Mouse (Mus musculus): Measurements from ENCODE around the gene Vash2. TPM values are rescaled to one million over a fixed set of nuclear protein-coding genes. Genes with fewer than 3 reads are reported as not detected.

Vash2 gene
- polyA plus RNA-seq, 1 experiment from 2014 or later, result 3.9 TPM

- 75% methylated on average over 1 of the region's 1 CpGs for WGBS
- no peak for TF ChIP-seq CTCF (IDR thresholded peaks at IDR 0.05; ENCODE audit: low read depth)
Measured at GRCm38 (mm10) chr1:190980470-190980869, 1.4 kb upstream of the Vash2 start.

DNA sequence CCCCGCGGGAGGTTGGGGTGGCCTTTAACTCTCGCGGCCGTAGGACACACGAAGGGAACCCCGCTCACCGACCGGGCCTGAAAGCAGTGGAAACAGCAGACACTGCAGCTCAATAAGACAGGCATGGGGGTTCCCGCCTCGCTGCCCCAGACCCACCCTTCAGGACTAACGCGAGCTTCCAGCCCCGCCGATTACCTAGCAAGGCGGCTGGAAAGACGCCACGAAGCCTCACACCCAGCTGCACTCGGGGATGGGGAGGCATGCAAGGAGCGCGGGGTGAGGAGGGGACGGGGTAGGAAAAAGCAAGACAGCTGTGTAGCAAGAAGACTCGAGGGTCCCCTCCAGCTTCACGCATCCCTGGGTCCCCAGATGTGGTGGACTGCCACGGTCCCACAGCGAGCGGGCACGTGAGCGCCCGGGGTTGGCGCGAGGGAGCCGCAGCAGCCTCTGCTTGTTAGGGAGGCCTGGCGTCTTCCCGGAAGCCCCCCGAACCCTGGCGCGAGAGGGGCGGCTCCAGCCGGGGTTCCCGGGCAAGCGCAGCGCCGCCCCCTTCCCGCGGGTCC, 504 bp downstream of the Vash2 start:
- TF ChIP-seq CTCF (IDR thresholded peaks at IDR 0.05; ENCODE audit: low read depth), result no peak
- WGBS, result under 1% methylated on average over 45 of the region's 46 CpGs
- Histone ChIP-seq H3K4me1 (replicated peaks; ENCODE audit: control insufficient read depth, insufficient read depth, low read length) (peaks cover 16% of the 10 kb centered on the region; the same call in 1 of the 2 replicates), H3K9me3 (ENCODE audit: control insufficient read depth) (no peaks in the 10 kb centered on the region), H3K36me3 (ENCODE audit: control insufficient read depth, insufficient read depth) (no peaks in the 10 kb centered on the region), H3K9ac (ENCODE audit: low read depth, low read length) (peak overlapping the region; percentile 59), H3K27ac (ENCODE audit: low read depth, low read length) (peak overlapping the region; percentile 64), H3K4me2 (replicated peaks; ENCODE audit: low read depth) (peak overlapping the region; percentile 88), H3K27me3 (replicated peaks; ENCODE audit: control insufficient read depth, insufficient read depth, low read length) (peaks cover 4% of the 10 kb centered on the region), H3K4me3 (ENCODE audit: low read depth, low read length) (peak overlapping the region; percentile 57)
- peak; percentile 50 for ATAC-seq

More at GRCm38 (mm10) chr1:190980470-190980869, 1.4 kb upstream of the Vash2 start:
- no peaks in the 10 kb centered on the region for H3K36me3 ChIP-seq (ENCODE audit: control insufficient read depth, insufficient read depth)
- H3K9me3 ChIP-seq (ENCODE audit: control insufficient read depth), result no peaks in the 10 kb centered on the region
- H3K4me3 ChIP-seq (ENCODE audit: low read depth, low read length), result no peak overlapping the region
- H3K27ac ChIP-seq (ENCODE audit: low read depth, low read length), result no peak overlapping the region
- no peak overlapping the region for H3K9ac ChIP-seq (ENCODE audit: low read depth, low read length)
- H3K27me3 ChIP-seq (replicated peaks; ENCODE audit: control insufficient read depth, insufficient read depth, low read length), result peaks cover 4% of the 10 kb centered on the region
- ATAC-seq, result no peak
- H3K4me2 ChIP-seq (replicated peaks; ENCODE audit: low read depth), result no peak overlapping the region
- peaks cover 16% of the 10 kb centered on the region; the same call in 1 of the 2 replicates for H3K4me1 ChIP-seq (replicated peaks; ENCODE audit: control insufficient read depth, insufficient read depth, low read length)

- Histone ChIP-seq H3K9ac (ENCODE audit: low read depth, low read length) (peak overlapping the region; percentile 59), H3K4me3 (ENCODE audit: low read depth, low read length) (peak overlapping the region; percentile 57), H3K4me2 (replicated peaks; ENCODE audit: low read depth) (peak overlapping the region; percentile 88), H3K27ac (ENCODE audit: low read depth, low read length) (no peak overlapping the region), H3K36me3 (ENCODE audit: control insufficient read depth, insufficient read depth) (no peaks in the 10 kb centered on the region), H3K27me3 (replicated peaks; ENCODE audit: control insufficient read depth, insufficient read depth, low read length) (peaks cover 4% of the 10 kb centered on the region), H3K9me3 (ENCODE audit: control insufficient read depth) (no peaks in the 10 kb centered on the region), H3K4me1 (replicated peaks; ENCODE audit: control insufficient read depth, insufficient read depth, low read length) (peaks cover 16% of the 10 kb centered on the region; the same call in 1 of the 2 replicates)
- no peak for TF ChIP-seq CTCF (IDR thresholded peaks at IDR 0.05; ENCODE audit: low read depth)
- 5% methylated on average over 22 of the region's 22 CpGs for WGBS
- ATAC-seq, result no peak
Measured at GRCm38 (mm10) chr1:190978001-190978400, 1.1 kb downstream of the Vash2 start.

DNA sequence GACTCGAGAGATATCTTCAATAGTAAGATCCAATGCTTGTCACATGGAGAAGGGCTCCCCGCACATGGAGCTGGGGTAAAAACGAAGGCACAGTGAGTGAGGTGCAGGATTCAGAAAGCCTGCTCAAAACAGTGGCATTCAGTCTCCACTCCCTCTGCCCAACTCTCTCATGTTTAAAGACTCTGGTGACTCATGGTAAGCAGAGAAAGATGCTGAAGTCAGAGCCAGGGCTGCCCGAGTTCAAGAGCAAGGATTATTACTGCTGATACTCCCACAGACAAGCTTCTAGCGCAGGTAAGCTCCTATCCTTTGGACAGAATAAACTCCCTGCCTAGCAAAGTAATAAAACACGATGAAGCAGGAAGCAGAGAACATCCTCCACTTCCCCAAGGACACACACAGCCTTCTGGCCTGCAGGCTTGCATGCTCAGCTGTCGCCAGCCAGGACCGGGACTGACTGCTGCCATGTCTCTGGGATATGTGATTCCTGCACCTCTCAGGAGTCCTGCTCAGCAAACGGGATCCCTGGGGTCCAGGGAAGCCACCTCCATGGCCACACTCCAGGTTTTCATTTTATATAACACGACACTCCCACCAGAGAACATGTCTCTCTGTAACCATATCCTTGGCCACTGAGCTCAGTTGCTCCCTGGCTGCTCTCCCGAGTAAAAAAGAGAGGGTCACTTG, 2.1 kb downstream of the Vash2 start:
- TF ChIP-seq CTCF (IDR thresholded peaks at IDR 0.05; ENCODE audit: low read depth), result no peak
- Histone ChIP-seq H3K27me3 (replicated peaks; ENCODE audit: control insufficient read depth, insufficient read depth, low read length) (peaks cover 4% of the 10 kb centered on the region), H3K4me1 (replicated peaks; ENCODE audit: control insufficient read depth, insufficient read depth, low read length) (peaks cover 16% of the 10 kb centered on the region; the same call in 1 of the 2 replicates), H3K27ac (ENCODE audit: low read depth, low read length) (no peak overlapping the region), H3K4me3 (ENCODE audit: low read depth, low read length) (no peak overlapping the region), H3K4me2 (replicated peaks; ENCODE audit: low read depth) (0 out of 2 replicates have a peak overlapping the region, but pooled peaks have one; percentile 17), H3K36me3 (ENCODE audit: control insufficient read depth, insufficient read depth) (no peaks in the 10 kb centered on the region), H3K9me3 (ENCODE audit: control insufficient read depth) (no peaks in the 10 kb centered on the region), H3K9ac (ENCODE audit: low read depth, low read length) (no peak overlapping the region)
- no peak for ATAC-seq
- 38% methylated on average over 11 of the region's 11 CpGs for WGBS

DNA sequence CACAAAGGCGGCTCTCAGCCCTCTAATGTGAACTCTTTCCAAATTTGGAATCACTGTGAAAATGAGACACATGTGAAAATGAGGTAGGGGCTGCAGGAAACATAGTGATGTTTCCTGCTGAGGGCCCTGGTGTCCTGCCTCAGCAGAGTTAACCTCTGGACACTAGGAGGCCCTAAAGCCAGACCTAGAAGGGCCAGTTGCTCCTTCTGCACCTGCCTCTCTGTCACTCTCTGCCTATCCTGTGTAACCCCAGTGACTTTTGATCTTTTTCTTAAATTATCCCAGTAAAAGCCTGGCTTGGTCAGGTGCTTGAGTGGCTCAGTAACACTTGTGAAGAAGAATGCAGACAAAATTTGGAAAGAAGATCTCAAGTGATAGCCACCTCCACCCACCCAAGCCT, 4.3 kb downstream of the Vash2 start:
- H3K4me3 ChIP-seq (ENCODE audit: low read depth, low read length), result no peak overlapping the region
- H3K9ac ChIP-seq (ENCODE audit: low read depth, low read length), result no peak overlapping the region
- no peak overlapping the region for H3K4me2 ChIP-seq (replicated peaks; ENCODE audit: low read depth)
- no peaks in the 10 kb centered on the region for H3K36me3 ChIP-seq (ENCODE audit: control insufficient read depth, insufficient read depth)
- no peak overlapping the region for H3K27ac ChIP-seq (ENCODE audit: low read depth, low read length)
- no peak for ATAC-seq
- peaks cover 16% of the 10 kb centered on the region; the same call in 1 of the 2 replicates for H3K4me1 ChIP-seq (replicated peaks; ENCODE audit: control insufficient read depth, insufficient read depth, low read length)
- H3K9me3 ChIP-seq (ENCODE audit: control insufficient read depth), result no peaks in the 10 kb centered on the region
- TF ChIP-seq CTCF (IDR thresholded peaks at IDR 0.05; ENCODE audit: low read depth), result no peak
- 59% methylated on average over 1 of the region's 1 CpGs for WGBS
- H3K27me3 ChIP-seq (replicated peaks; ENCODE audit: control insufficient read depth, insufficient read depth, low read length), result peaks cover 4% of the 10 kb centered on the region

DNA sequence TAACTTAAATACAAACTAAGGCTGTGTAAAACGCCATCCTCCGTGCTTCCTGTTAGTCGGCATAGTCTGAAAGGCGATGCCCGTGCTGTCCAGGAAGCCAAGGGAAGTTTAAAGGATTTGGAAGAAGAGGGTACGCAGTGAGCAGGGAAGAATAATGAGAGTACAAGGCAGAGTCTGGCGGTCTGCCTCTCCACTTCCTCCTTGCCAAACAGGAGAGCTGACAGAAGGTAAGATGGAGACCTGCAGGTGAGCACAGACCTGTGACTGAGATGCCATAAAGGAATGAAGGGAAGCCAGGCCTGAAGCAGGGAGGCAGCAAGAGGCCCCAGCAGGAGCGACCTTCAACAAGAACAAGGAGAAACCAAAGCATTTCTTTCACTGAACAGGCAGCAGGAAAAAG, 4.9 kb downstream of the Vash2 start:
- TF ChIP-seq CTCF (IDR thresholded peaks at IDR 0.05; ENCODE audit: low read depth), result no peak
- WGBS, result 86% methylated on average over 8 of the region's 8 CpGs

More for the DNA sequence above, 4.9 kb downstream of the Vash2 start:
- H3K4me2 ChIP-seq (replicated peaks; ENCODE audit: low read depth), result no peak overlapping the region
- ATAC-seq, result no peak
- no peaks in the 10 kb centered on the region for H3K9me3 ChIP-seq (ENCODE audit: control insufficient read depth)
- H3K27me3 ChIP-seq (replicated peaks; ENCODE audit: control insufficient read depth, insufficient read depth, low read length), result peaks cover 4% of the 10 kb centered on the region
- H3K4me3 ChIP-seq (ENCODE audit: low read depth, low read length), result no peak overlapping the region
- H3K4me1 ChIP-seq (replicated peaks; ENCODE audit: control insufficient read depth, insufficient read depth, low read length), result peaks cover 16% of the 10 kb centered on the region; the same call in 1 of the 2 replicates
- H3K9ac ChIP-seq (ENCODE audit: low read depth, low read length), result no peak overlapping the region
- no peaks in the 10 kb centered on the region for H3K36me3 ChIP-seq (ENCODE audit: control insufficient read depth, insufficient read depth)
- no peak overlapping the region for H3K27ac ChIP-seq (ENCODE audit: low read depth, low read length)
